Mouse (Mus musculus) right cerebral cortex, postnatal 36 days (tissue): ENCODE data around the gene Ppp1r18.

Experiments used
- DNase-seq, 2 experiments: peaks; one replicate each; pipeline ENCODE4 v3.0.0; 2022; ENCODE audit warnings: low spot score in 2 of 2, mixed read lengths in 1 of 2

Gene Ppp1r18

GRCm38 (mm10) chr17:35869346-35870067, 4.1 kb downstream of the Ppp1r18 start:
- DNase-seq: no peak

- DNase-seq: no peak
Measured at GRCm38 (mm10) chr17:35870151-35870883, 4.9 kb downstream of the Ppp1r18 start.

- no peak for DNase-seq
Measured at GRCm38 (mm10) chr17:35870884-35871696, 5.7 kb downstream of the Ppp1r18 start.

- DNase-seq: peak; percentile 68 to 72
Measured at GRCm38 (mm10) chr17:35873774-35874519, 8.6 kb downstream of the Ppp1r18 start.

- DNase-seq: peak; percentile 55 to 62
Measured at GRCm38 (mm10) chr17:35874721-35875120, 9.3 kb downstream of the Ppp1r18 start.

GRCm38 (mm10) chr17:35879245-35880057, 14.1 kb downstream of the Ppp1r18 start, which contains the start of gene Dhx16:
TSS of gene Dhx16 (plus strand) at chr17:35879819.
- peak; percentile 94 for DNase-seq

- no peak for DNase-seq
Measured at GRCm38 (mm10) chr17:35882924-35883323, 17.5 kb downstream of the Ppp1r18 start.

- no peak for DNase-seq
Measured at GRCm38 (mm10) chr17:35883777-35884176, 18.4 kb downstream of the Ppp1r18 start.

- no peak for DNase-seq
Measured at GRCm38 (mm10) chr17:35887725-35888124, 22.3 kb downstream of the Ppp1r18 start.

GRCm38 (mm10) chr17:35896781-35897643, 31.6 kb downstream of the Ppp1r18 start, which contains the start of gene 2310061I04Rik:
TSS of gene 2310061I04Rik (minus strand) at chr17:35897431.
- peak; percentile 86 to 87 for DNase-seq

GRCm38 (mm10) chr17:35897644-35898573, 32.5 kb downstream of the Ppp1r18 start:
- no peak for DNase-seq

GRCm38 (mm10) chr17:35900636-35901035, 35.2 kb downstream of the Ppp1r18 start:
- no peak for DNase-seq

GRCm38 (mm10) chr17:35903343-35903991, 38.1 kb downstream of the Ppp1r18 start:
- DNase-seq: no peak

- DNase-seq: no peak
Measured at GRCm38 (mm10) chr17:35903992-35904355, 38.6 kb downstream of the Ppp1r18 start.

- no peak for DNase-seq
Measured at GRCm38 (mm10) chr17:35905587-35905986, 40.2 kb downstream of the Ppp1r18 start.

- DNase-seq: no peak
Measured at GRCm38 (mm10) chr17:35907609-35908008, 42.2 kb downstream of the Ppp1r18 start.

- peak in 1 of 2 experiments; percentile 39 for DNase-seq
Measured at GRCm38 (mm10) chr17:35909186-35909918, 44.0 kb downstream of the Ppp1r18 start.
